Mouse (Mus musculus): Measurements from ENCODE around the gene Acy3.
A peak's percentile ranks its signal among the peaks of the same experiment; 100 is the strongest.
"Not testable (repeated sequence)": the region's sequence is repeated elsewhere in the genome, so short reads cannot be mapped to it uniquely, and the experiment has no call there.

The Acy3 gene

DNA sequence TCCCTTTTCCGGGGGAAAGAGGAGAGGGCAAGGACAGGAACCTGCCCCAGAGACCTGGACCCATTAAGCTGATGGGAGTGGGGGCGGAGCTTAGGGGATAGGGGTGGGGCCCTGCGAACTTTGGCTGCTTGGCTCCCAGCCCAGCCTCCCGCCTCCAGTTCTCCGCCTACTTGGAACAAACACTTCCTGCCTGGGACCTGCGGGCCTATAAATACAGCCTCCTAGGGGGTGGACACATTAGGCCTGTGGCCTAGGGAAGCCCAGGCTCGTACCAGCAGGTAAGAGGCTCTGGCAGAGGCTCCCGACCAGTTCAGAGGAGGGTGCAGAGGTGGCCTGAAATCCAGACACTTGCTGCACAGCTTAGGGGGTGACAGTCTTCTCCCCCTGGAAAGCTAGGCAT lies at the start of gene Acy3:
Gene Acy3, plus strand, starts transcription at position 237 of the 400 bp plus-strand sequence.
- DNase-seq (ENCODE audit: low read depth) = no peak

GRCm38 (mm10) chr19:3942315-3942714 lies 44.1 kb upstream of the Acy3 start:
- DNase-seq (ENCODE audit: low read depth) = no peak

- peak; percentile 60 for DNase-seq (ENCODE audit: low read depth)
Measured at GRCm38 (mm10) chr19:3942986-3943735, 43.2 kb upstream of the Acy3 start.

DNA sequence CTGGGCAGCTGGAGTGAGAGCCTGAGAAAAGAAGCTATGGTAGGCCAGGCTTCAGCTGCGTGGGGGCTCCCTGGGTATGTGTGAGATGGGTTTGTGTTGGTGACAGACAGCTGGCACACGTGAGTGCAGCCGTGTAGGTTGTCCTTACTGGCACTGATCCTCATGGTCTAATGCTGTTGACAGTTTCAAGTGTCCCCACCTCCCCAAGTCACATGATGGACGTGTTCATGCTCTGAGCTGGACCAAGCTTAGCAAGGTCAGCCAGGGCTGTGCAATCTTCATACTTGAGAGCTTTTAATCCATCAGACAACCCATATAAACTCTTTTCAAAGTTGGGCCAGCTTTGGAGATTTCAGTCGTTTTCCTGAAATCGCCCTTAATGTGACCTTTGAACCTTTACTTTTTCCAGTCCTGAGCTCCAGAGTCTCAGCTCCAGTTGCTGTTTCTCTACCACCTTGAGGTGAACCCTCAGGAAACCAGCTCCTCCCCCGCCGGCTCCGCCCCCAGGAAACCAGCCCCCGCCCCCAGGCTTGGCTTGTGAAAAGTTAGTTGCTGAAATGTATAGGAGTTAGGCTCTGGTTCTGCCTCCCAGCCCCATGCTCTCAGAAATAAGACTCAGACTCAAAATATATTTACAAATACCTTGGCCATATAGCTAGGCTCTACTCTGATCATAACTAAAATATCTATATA lies 40.4 kb upstream of the Acy3 start:
- DNase-seq (ENCODE audit: low read depth) = no peak

- peak; percentile 65 for DNase-seq (ENCODE audit: low read depth)
Measured at GRCm38 (mm10) chr19:3946715-3947114, 39.7 kb upstream of the Acy3 start.

DNA sequence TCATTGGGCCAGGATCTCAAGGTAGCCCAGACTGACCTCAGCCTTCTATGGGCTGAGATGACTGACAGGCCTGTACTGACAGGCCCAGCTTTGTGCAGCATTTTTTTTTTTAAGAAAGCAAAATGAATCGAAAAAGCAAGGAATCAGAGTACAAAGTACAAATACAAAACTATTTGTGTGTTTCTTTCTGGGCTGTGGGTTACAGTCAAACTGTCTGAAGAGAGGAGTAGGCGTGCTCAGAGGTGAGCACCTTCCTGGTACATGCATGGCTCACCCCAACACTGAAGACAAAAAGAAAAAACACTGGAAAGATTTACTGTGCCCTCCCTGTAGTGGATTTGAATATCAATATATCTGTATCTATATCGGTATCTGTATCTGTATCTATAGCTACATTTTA lies 38.6 kb upstream of the Acy3 start:
- no peak for DNase-seq (ENCODE audit: low read depth)

GRCm38 (mm10) chr19:3948546-3948945 lies 37.8 kb upstream of the Acy3 start:
- no peak for DNase-seq (ENCODE audit: low read depth)

- DNase-seq (ENCODE audit: low read depth) = no peak
Measured at GRCm38 (mm10) chr19:3950331-3950730, 36.0 kb upstream of the Acy3 start.

- DNase-seq (ENCODE audit: low read depth) = no peak
Measured at GRCm38 (mm10) chr19:3951461-3951860, 34.9 kb upstream of the Acy3 start.

- no peak for DNase-seq (ENCODE audit: low read depth)
Measured at GRCm38 (mm10) chr19:3952099-3952498, 34.3 kb upstream of the Acy3 start.

- DNase-seq (ENCODE audit: low read depth) = no peak
Measured at GRCm38 (mm10) chr19:3955033-3955432, 31.3 kb upstream of the Acy3 start.

DNA sequence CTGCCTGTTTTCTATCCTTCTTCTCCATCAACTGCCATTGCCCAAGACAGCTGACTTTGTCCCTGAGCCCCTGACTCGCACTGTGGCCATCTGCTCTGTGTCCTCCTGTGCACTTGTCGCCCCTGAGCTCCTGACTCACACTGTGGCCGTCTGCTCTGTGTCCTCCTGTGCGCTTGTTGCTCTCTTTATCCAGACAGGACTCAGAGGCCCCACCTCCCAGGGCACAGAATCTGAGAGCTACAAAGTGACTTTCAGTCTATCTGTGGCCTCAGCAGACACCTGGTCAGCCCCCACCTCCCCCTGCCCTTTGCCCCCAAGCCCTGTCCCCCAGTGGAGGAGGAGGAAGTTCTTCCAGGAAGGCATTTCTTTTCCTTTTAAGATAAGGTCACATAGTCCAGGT lies 30.6 kb upstream of the Acy3 start:
- no peak for DNase-seq (ENCODE audit: low read depth)

GRCm38 (mm10) chr19:3957296-3958036 lies 28.9 kb upstream of the Acy3 start:
- not testable (repeated sequence) for DNase-seq (ENCODE audit: low read depth)

DNA sequence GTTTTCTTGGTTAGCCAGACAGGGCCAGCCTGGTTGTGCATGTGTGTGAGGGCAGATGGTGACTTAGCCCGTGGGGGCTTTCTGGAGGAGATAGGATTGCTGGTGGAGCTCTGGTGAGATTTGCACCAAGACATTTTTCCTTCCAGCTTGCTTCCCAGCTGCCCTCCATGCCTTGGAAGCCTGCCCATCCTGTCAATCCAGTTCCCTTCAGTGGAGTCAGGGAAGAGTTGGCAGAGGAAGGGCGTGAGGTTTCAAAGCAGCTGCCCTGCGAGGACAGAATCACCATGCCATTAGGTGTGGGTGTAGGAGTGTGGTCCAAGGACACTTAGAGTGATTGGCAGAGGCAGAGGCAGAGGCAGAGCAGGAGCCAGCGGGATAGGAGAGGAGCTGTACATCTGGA lies 27.9 kb upstream of the Acy3 start, which contains the start of gene Aldh3b3:
Gene Aldh3b3, plus strand, starts transcription at position 176 of the 400 bp plus-strand sequence.
- no peak for DNase-seq (ENCODE audit: low read depth)

DNA sequence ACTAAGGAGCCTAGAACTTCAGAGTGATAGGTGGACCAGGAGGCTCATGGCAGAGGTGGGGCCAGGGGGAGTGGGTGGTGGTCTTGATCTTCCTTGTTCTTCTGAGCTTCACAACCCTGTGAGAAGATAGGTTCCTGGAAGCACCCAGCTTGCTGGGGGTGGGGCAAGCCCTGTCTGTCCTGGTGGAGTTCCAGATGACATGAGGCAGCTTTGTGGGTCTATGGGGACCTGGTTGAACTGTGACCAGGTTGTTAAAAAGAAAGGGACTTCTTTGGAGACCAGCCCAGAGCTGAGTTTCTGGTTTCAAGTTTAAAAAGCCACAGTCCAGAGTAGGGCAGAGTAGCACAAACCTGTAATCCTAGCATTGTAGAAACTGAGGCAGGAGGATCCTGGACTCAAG lies 27.3 kb upstream of the Acy3 start:
- no peak for DNase-seq (ENCODE audit: low read depth)

DNA sequence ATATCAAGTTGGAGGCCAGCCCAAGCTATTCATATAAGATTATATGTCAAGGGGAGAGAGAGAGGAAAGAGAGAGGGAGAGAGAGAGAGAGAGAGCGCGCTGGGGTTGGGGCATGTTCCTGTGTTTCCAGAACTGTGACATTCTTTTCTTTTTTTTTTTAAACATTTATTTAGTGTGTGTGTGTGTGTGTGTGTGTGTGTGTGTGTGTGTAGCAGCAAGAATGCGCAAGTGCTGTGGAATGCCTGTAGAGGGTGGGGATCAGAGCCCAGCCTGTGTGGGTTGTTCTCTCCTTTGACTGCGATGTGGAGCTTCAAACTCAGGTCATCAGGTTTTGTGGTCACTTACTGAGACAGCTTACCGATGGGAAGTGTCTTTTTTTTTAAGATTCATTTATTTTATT lies 26.2 kb upstream of the Acy3 start:
- no peak for DNase-seq (ENCODE audit: low read depth)

DNA sequence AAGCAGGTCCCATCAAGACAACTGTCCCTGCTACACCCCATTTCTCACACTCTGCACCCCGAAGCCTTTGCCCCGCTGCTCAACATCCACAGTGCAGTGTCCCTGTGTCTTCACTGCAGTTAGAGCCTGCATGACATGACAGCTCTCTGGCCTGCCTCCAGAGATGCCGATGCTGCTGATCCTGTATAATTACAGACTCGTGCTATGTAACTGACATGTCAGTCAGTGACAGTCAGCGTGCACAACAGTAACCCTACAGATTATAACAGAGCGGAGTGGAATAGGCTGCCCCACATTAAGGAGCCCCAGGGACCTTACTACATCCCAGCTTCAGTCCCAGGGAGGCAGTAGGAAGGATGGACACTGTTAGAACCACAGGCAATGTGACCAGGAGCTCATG lies 24.6 kb upstream of the Acy3 start:
- not testable (repeated sequence) for DNase-seq (ENCODE audit: low read depth)

GRCm38 (mm10) chr19:3962469-3962868 lies 23.9 kb upstream of the Acy3 start:
- DNase-seq (ENCODE audit: low read depth) = no peak

DNA sequence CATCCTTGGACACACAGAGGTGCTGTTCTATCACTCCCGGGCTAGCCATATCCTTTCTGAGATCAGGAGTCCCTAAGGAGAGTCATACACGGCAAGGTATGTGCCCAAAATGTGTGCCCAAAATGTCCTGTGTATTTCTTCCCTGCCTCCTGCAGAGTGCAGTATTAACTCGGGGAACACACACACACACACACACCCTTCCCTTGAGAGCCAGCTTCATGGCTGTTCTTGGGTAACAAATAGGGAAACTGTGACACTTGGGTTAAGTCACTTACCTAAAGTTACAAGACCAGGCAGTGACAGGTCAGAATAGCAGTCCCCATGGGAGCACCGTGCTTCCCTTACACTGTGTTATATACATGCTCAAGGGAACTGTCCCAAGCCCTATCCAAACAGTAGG lies 22.3 kb upstream of the Acy3 start:
- no peak for DNase-seq (ENCODE audit: low read depth)

GRCm38 (mm10) chr19:3966330-3967075 lies 19.9 kb upstream of the Acy3 start:
- DNase-seq (ENCODE audit: low read depth) = no peak

DNA sequence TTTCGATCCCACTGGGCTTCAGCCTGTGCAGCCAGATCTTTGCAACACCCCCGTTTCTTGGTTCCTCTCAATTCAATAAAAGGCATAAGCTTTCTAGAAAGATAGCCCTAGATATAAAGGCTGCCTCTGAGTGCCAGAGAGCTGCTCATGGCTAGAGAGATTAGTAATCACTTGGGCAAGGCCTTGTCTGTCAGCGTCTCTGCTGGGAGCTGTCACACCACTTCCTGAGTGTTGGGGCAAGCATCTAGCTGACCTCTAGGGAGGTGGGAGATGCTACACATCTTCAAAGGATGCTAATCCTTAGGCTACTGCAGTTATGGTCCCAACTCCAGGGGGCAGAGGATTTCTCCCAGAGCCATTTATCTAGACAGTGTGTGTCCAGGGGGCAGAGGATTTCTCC lies 19.1 kb upstream of the Acy3 start:
- no peak for DNase-seq (ENCODE audit: low read depth)

DNA sequence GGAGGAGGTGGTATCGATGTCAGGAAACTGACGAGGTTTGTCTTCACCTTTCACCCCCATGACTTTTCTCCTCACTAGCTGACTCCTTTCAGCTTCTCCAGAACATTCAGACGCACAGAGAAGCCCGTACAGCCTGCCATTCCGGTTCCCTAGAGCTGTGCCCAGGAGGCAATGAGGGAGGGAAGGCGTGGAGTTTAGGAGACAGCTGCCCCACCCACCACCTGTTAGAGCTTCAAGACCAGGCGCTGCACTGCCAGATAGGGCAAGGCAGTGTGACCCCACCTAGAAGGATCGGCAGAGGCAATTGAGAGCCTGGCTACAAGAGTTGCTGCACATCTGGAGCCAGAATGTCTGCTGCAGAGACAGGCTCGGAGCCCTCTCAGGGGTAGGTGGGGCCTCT lies 14.1 kb upstream of the Acy3 start, which contains the start of gene Aldh3b2:
Gene Aldh3b2, plus strand, starts transcription at position 100 of the 400 bp plus-strand sequence.
- no peak for DNase-seq (ENCODE audit: low read depth)

Data from c-Kit-positive CD71-negative TER-119-negative erythroid progenitor cells, embryonic 14.5 days (primary cell).